Mouse (Mus musculus) urinary bladder, postnatal 4 days (tissue): ENCODE results near the gene Atp6v1d.

Experiments
- DNase-seq, 2 experiments: peaks; one replicate each; pipeline ENCODE4 v3.0.0; 2021 to 2022; ENCODE audit warnings: low spot score in 2 of 2

Gene Atp6v1d

DNA sequence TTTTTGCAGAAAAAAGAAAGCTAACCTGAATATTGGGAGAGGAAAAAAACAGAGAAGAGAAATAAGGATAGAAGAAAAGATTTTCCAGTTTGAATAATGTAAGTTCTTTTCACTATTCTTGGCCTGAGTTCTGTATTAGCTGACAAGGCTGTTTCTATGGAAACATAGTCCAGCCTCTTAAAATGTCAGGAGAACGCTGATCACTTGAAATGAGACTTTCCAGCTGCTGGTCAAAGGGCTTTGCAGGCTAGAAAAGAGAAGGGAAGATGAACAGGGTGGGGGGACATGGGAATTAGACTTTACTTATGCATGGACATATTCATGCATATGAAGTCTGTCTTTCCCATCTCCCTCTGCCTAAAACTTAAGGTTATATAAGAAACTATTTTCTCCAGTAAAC lies 67.2 kb downstream of the Atp6v1d start:
- no peak for DNase-seq

- DNase-seq, result no peak
Measured at GRCm38 (mm10) chr12:78790791-78791190, 70.6 kb downstream of the Atp6v1d start.
